Mouse (Mus musculus) heart, adult 18-20 months (tissue): ENCODE measurements around the gene Agk. TPM values are rescaled to one million over a fixed set of nuclear protein-coding genes. Genes with fewer than 3 reads are reported as not detected.

Experiments
- DNase-seq, 2 experiments: peaks; one replicate each; pipeline ENCODE4 v3.0.0; 2021 to 2022; ENCODE audit warnings: mixed read lengths in 1 of 2
- total RNA-seq, 2 experiments: library from RNA; stranded (reverse); gene quantifications; 2 replicates each; pipeline ENCODE4 v1.2.3; 2021

Gene Agk
- total RNA-seq, 2 experiments from 2014 or later, result 17.2 to 18.7 TPM

DNA sequence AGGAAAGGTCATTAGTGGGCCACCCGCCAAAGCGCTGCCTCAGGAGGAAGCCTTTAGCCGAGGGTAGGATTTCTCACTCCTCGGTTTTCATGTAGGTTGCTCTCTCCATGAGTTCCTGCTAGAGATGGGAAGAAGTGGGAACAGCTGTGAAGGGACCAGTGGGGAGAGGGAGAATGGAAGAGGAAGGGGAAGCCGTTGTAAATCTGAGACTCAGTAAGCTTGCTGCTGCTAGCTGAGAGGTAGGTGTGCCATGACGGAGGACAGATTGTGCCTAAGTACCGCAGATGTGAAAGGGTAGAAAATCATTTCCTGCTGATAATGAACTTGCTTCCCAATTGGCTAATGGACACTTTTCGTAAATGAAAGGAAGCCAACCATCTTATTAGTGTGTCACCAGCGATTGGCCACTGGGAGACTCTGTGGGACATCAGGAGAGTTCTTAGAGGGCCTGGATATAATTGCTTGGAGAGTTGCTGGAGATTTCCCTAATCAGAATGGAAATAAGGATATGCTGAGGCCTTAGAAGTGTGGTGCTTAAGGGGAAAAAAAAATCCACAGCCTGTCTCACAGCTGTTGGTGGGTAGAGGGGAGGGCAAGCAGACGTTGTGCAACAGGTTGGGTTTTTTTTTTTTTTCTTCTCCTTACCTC lies 118.4 kb downstream of the Agk start:
- no peak for DNase-seq

Other genes with a start within 250 kb of the Agk start
- gene E330009J07Rik, start 111.0 kb downstream of the Agk start, total RNA-seq, result 1 to 10 TPM; 4.0 to 4.3 TPM
- gene Wee2, start 113.9 kb downstream of the Agk start, total RNA-seq, result not detected
- 10 to 100 TPM; 31.9 to 32.3 TPM for gene Ssbp1, start 146.2 kb downstream of the Agk start, total RNA-seq
- not detected for gene Tas2r137, start 166.1 kb downstream of the Agk start, total RNA-seq
- not detected for gene Tas2r108, start 168.4 kb downstream of the Agk start, total RNA-seq
- gene Prss37, start 194.3 kb downstream of the Agk start, total RNA-seq, result not detected
- gene Olfr461, start 229.9 kb downstream of the Agk start, total RNA-seq, result not detected
- gene Olfr460, start 244.3 kb downstream of the Agk start, total RNA-seq, result not detected